Mouse (Mus musculus) midbrain, embryonic 11.5 days (tissue): Measurements from ENCODE around the gene Borcs7. TPM values are rescaled to one million over a fixed set of nuclear protein-coding genes. Genes with fewer than 3 reads are reported as not detected.

Experiments used
- ATAC-seq: fragments of 200-750 bp; cut with Nextera tagmentation; 2 replicates; pipeline ENCODE4 v1.8.0; 2017; ENCODE audit warnings: moderate TSS enrichment, moderate library complexity; ENCODE audit not compliant: low FRiP score
- DNase-seq: peaks from one replicate; pipeline ENCODE4 v3.0.0; 2015; ENCODE audit warnings: low spot score; ENCODE audit errors: missing footprints
- H3K27ac ChIP-seq: fragments of 300-500 bp; sonication (generic); 2 replicates; pipeline ENCODE4 v1.5.1; 2014; ENCODE audit warnings: low read depth, low read length
- H3K27me3 ChIP-seq: fragments of 300-500 bp; sonication (generic); 2 replicates; pipeline ENCODE4 v1.6.1; 2014; ENCODE audit warnings: mild to moderate bottlenecking, low read length, moderate library complexity, mixed read lengths; ENCODE audit not compliant: control insufficient read depth, insufficient read depth
- H3K36me3 ChIP-seq: fragments of 300-500 bp; sonication (generic); 2 replicates; pipeline ENCODE4 v1.6.1; 2014; ENCODE audit warnings: mild to moderate bottlenecking, low read length, moderate library complexity, mixed read lengths; ENCODE audit not compliant: control insufficient read depth, insufficient read depth
- H3K4me1 ChIP-seq: fragments of 300-500 bp; sonication (generic); 2 replicates; pipeline ENCODE4 v1.6.1; 2014; ENCODE audit warnings: low read length; ENCODE audit not compliant: control insufficient read depth, insufficient read depth
- H3K4me2 ChIP-seq: fragments of 300-500 bp; sonication (generic); 2 replicates; pipeline ENCODE4 v1.6.1; 2014; ENCODE audit warnings: mild to moderate bottlenecking, moderate library complexity
- H3K4me3 ChIP-seq: fragments of 300-500 bp; sonication (generic); 2 replicates; pipeline ENCODE4 v1.5.1; 2014; ENCODE audit warnings: low read depth, low read length
- H3K9ac ChIP-seq: fragments of 300-500 bp; sonication (generic); 2 replicates; pipeline ENCODE4 v1.6.1; 2014; ENCODE audit warnings: low read length
- H3K9me3 ChIP-seq: fragments of 300-500 bp; sonication (generic); 2 replicates; pipeline ENCODE4 v1.6.1; 2016; ENCODE audit warnings: low read length; ENCODE audit not compliant: control insufficient read depth
- WGBS: fragments of 180-500 bp; shearing (Covaris S2); extraction: QIAGEN DNeasy Blood & Tissue Kit; methylation state at CpG from one replicate; pipeline ENCODE4 v1.1.7; 2014; 5-methylcytosine and 5-hydroxymethylcytosine counted together
- polyA plus RNA-seq: library from polyadenylated mRNA; unstranded; fragments of >200 nt; fragmentation: Nextera tagmentation; extraction: Ambion mirVana; gene quantifications from 2 replicates; pipeline ENCODE4 v1.2.1, GENCODE M21; 2014

Borcs7 gene
- polyA plus RNA-seq, 1 experiment from 2014 or later: 15.3 TPM

DNA sequence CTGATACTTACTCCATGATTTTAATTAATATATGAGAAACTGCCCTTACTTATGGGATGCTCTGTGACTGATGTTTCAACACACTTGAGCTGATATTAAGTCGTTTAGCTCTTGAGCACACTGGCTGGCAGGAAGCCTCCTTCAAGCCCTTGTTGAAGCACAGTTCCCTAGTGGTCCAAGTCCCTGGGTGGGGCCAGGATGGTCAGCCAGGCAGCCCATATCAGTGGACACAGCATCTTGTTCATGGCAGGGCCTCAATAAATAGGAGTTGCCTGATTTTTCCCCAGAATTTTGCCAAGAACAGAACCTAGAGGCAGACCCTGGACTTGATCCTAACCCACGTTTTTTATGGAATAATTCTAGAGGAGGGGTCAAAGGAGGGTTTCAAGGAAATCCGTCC, 42.5 kb upstream of the Borcs7 start:
- peaks cover 15% of the 10 kb centered on the region for H3K4me1 ChIP-seq
- ATAC-seq: no peak
- no peaks in the 10 kb centered on the region for H3K9me3 ChIP-seq
- no peaks in the 10 kb centered on the region for H3K36me3 ChIP-seq
- 77% methylated on average over 3 of the region's 3 CpGs for WGBS
- no peaks in the 10 kb centered on the region for H3K27me3 ChIP-seq
- H3K4me3 ChIP-seq: no peak overlapping the region
- H3K9ac ChIP-seq: no peak overlapping the region
- no peak for DNase-seq
- no peak overlapping the region for H3K27ac ChIP-seq
- H3K4me2 ChIP-seq: no peak overlapping the region

DNA sequence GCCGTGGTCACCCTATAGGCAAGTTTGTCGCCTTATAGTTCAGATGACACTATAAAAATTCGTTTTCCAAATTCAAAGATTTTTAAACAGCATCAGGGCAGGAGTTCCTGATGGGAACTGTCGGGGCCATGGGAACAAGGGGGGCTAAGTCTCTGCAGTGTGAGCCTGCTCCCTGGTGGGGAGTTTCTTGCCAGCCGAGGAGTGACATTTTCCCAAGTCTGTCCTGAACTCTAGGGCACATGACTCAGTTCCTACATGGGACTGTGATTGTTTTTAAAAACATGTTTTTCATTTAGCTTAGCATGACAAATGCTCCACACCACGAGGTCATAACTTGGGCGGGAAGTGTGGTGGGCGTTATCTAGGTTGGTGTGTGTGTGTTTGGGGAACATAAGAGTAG, 41.9 kb upstream of the Borcs7 start:
- Histone ChIP-seq H3K36me3 (no peaks in the 10 kb centered on the region), H3K4me2 (no peak overlapping the region), H3K9ac (no peak overlapping the region), H3K27ac (no peak overlapping the region), H3K4me3 (no peak overlapping the region), H3K27me3 (no peaks in the 10 kb centered on the region), H3K4me1 (peaks cover 15% of the 10 kb centered on the region), H3K9me3 (no peaks in the 10 kb centered on the region)
- DNase-seq: no peak
- 86% methylated on average over 8 of the region's 8 CpGs for WGBS
- no peak for ATAC-seq

DNA sequence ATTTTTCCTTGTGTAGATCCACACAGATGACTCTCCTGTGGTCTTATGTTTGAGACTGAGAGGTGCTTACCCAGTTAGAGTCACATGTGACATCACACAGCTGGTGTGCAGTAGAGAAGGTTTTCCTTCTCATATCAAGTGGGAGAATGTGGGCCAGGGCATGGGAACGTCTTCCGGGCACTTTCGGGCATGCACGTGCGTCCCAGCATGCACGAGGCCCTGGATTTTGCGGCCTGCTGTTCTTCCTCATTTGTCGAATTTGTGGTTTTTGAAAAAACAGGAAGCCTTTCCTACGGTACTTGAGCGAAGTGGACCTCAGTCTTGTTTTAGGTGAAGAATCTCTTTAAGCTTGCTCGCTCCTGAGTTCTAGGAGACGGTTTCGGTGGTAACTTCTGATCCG, 41.1 kb upstream of the Borcs7 start:
- Histone ChIP-seq H3K36me3 (no peaks in the 10 kb centered on the region), H3K27me3 (no peaks in the 10 kb centered on the region), H3K4me3 (no peak overlapping the region), H3K27ac (no peak overlapping the region), H3K9me3 (no peaks in the 10 kb centered on the region), H3K4me1 (peaks cover 15% of the 10 kb centered on the region), H3K9ac (no peak overlapping the region), H3K4me2 (no peak overlapping the region)
- no peak for DNase-seq
- 97% methylated on average over 14 of the region's 14 CpGs for WGBS
- no peak for ATAC-seq

DNA sequence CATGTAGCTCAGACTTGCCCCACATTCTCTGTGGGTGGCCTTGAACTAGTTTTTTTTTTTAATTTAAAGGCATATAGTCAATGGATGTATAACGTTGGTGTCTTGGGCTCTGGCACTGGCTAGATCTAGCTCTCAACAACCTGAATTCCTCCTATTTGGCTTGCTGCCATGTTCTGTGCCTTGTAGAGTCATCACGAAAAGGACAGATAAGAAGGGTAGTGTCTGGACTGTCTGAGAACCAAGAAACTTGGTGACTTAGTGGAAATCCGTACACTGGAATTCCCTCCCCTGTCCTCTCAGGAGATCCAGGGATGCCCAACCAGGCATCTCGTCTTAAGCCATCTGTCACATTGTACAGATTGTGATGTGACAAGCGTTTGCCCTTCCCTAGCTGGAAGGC, 36.5 kb upstream of the Borcs7 start:
- Histone ChIP-seq H3K4me1 (no peaks in the 10 kb centered on the region), H3K9me3 (no peaks in the 10 kb centered on the region), H3K36me3 (peaks cover 16% of the 10 kb centered on the region), H3K4me3 (no peak overlapping the region), H3K9ac (no peak overlapping the region), H3K4me2 (no peak overlapping the region), H3K27ac (no peak overlapping the region), H3K27me3 (no peaks in the 10 kb centered on the region)
- no peak for DNase-seq
- WGBS: 87% methylated on average over 5 of the region's 5 CpGs
- ATAC-seq: no peak

DNA sequence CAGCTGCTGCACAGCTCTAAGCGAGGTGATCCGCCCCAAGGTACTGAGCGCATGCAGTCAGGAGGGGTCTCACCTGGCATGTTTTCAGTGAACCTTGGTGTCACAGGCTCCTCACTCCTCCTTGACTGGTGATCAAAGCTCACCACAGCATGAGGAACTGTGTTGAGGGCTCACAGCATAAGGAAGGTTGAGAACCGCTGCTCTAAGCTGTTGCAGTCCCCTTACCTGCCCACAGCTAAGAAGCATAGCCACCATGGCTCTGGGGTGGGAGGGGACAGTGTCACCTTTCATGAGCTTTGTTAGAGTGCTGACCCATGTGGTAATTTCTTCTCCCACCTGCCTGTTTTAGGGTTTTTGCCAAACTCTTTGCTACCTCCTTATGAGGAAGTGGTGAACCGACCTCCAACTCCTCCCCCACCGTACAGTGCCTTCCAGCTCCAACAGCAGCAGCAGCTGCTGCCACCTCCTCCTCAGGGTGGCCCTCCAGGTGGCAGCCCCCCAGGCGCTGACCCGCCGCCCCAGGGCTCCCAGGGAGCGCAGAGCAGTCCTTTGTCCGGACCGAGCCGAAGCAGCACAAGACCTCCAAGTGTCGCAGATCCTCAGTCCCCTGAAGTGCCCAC, 36.0 kb upstream of the Borcs7 start:
- peaks cover 16% of the 10 kb centered on the region for H3K36me3 ChIP-seq
- WGBS: 91% methylated on average over 14 of the region's 14 CpGs

DNA sequence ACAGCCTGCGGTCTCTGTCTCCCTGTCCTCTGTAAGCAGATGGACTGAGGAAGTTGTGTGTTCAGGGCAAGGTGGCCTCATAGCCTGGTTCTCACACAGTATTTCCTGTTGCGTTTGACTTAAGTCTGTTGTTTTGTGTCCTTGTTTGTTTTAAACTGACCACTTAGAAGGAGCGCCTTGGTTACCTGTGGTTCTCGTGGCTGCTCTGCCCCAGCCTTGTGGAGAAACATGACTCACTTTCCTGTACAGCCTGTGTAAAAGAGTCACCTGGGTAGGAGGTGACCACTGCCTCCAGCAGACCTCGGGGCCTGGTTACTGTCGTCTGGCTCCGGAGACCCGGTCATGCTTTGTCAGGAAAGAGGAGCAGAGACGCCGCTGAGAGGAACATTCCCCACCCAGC, 34.1 kb upstream of the Borcs7 start:
- Histone ChIP-seq H3K9ac (no peak overlapping the region), H3K4me1 (no peaks in the 10 kb centered on the region), H3K4me2 (no peak overlapping the region), H3K27ac (no peak overlapping the region), H3K27me3 (no peaks in the 10 kb centered on the region), H3K36me3 (peaks cover 16% of the 10 kb centered on the region), H3K4me3 (no peak overlapping the region), H3K9me3 (no peaks in the 10 kb centered on the region)
- ATAC-seq (no peak), DNase-seq (no peak)
- 93% methylated on average over 10 of the region's 10 CpGs for WGBS

More for the DNA sequence above, 36.0 kb upstream of the Borcs7 start:
- no peak for ATAC-seq
- Histone ChIP-seq H3K27ac (no peak overlapping the region), H3K9me3 (no peaks in the 10 kb centered on the region), H3K4me3 (no peak overlapping the region), H3K9ac (no peak overlapping the region), H3K27me3 (no peaks in the 10 kb centered on the region), H3K4me1 (no peaks in the 10 kb centered on the region), H3K4me2 (no peak overlapping the region)
- no peak for DNase-seq

DNA sequence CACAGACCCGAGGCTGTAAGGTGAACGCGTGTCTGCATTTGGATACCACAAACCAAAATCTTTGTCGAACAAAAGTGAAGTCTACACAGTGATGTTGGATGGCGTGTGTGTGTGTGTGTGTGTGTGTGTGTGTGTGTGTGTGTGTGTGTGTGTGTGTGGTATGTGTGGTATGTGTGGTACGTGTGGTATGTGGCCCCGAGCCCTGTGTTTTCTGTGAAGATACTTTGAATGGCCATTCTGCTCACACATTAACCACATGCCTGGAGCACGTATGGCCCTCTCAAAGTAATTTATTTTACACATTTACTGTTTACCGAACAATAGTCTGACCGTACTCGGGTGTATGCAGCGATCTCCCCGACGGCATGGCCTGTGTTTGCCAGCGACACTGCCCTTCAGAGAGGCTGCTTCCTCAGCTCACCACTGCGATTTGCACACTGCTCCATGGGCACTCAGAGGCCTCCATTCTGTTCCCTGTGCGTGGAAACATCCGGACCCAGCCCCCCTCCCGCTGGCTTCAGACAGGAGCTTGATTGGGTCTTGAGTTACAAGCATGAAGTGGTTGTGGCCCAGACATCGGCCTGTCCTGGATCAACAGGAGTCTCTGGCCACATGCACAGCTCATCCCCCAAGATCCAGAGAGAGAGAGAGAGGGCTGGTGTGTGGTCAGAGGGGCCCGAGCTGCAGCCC, 33.4 kb upstream of the Borcs7 start:
- peaks cover 16% of the 10 kb centered on the region for H3K36me3 ChIP-seq

DNA sequence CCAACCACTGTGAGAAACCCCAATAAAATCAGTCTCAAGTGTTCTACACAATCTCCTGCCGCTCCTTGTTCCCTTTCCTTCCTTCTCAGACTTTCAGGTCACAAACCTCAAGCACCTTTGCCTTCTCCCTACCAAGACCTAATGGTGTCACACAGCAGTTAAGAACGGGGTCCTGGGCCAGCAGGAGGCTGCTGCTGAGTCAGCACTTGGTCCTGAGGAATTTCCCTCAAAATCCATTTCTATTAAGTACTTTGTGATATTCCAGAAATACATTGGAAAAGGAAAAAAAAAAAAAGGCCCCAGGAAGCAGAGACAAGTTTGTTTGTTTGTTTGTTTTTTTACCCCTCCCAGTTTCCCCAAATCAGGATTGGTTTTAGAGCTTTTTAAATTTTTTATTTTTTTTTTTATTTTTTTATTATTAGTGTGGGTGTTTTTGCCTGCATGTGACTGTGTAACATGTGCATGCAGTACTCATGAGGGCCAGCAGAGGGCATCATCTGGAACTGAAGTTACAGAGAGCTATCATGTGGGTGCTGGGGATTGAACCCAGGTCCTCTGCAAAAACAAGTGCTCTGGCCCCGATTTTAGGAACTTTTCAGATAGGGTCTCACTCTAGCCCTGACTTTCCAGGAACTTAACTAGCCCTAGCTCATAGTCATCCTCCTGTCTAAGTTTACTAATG, 32.2 kb upstream of the Borcs7 start:
- H3K9me3 ChIP-seq: no peaks in the 10 kb centered on the region
- whole genome bisulfite sequencing: 93% methylated on average over 3 of the region's 3 CpGs

More for the DNA sequence above, 33.4 kb upstream of the Borcs7 start:
- no peak overlapping the region for H3K4me3 ChIP-seq
- no peak overlapping the region for H3K9ac ChIP-seq
- H3K27me3 ChIP-seq: no peaks in the 10 kb centered on the region
- no peaks in the 10 kb centered on the region for H3K9me3 ChIP-seq
- no peak overlapping the region for H3K4me2 ChIP-seq
- ATAC-seq (no peak), DNase-seq (no peak)
- WGBS: 95% methylated on average over 21 of the region's 21 CpGs
- no peaks in the 10 kb centered on the region for H3K4me1 ChIP-seq
- no peak overlapping the region for H3K27ac ChIP-seq

DNA sequence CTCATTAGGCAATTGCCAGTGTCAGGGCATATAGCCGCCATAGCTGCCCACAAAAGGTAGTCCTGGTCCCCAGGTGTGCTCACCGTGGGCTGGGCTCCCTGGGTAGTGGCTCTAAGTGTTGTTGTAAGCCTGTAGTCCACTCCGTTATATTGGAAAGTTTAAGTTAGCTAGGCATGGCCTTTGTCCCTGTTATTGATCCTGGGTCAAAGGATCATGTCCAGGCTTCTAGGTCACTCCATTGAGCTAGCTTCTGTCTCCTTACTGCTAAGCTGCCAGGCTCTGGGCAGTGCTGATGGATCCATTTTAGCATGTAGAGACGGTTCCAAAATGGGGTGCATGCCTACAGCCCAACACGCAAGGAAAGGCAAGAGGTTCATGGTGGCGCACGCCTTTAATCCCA, 31.4 kb upstream of the Borcs7 start:
- no peak overlapping the region for H3K9ac ChIP-seq
- no peak for ATAC-seq
- WGBS: 96% methylated on average over 7 of the region's 7 CpGs

More for the DNA sequence above, 32.2 kb upstream of the Borcs7 start:
- Histone ChIP-seq H3K4me3 (no peak overlapping the region), H3K36me3 (peaks cover 16% of the 10 kb centered on the region), H3K27ac (no peak overlapping the region), H3K4me2 (no peak overlapping the region), H3K9ac (no peak overlapping the region), H3K4me1 (no peaks in the 10 kb centered on the region), H3K27me3 (no peaks in the 10 kb centered on the region)
- ATAC-seq: no peak
- DNase-seq: no peak

More for the DNA sequence above, 31.4 kb upstream of the Borcs7 start:
- DNase-seq: no peak
- Histone ChIP-seq H3K27ac (no peak overlapping the region), H3K27me3 (no peaks in the 10 kb centered on the region), H3K4me3 (no peak overlapping the region), H3K4me1 (no peaks in the 10 kb centered on the region), H3K36me3 (peaks cover 16% of the 10 kb centered on the region), H3K4me2 (no peak overlapping the region), H3K9me3 (no peaks in the 10 kb centered on the region)
